Mouse (Mus musculus): ENCODE data around the gene Gnat3. TPM values are rescaled to one million over a fixed set of nuclear protein-coding genes. Genes with fewer than 3 reads are reported as not detected.

Gnat3 gene
- polyA plus RNA-seq (2012; rRNA removed): not detected in 2 replicates

DNA sequence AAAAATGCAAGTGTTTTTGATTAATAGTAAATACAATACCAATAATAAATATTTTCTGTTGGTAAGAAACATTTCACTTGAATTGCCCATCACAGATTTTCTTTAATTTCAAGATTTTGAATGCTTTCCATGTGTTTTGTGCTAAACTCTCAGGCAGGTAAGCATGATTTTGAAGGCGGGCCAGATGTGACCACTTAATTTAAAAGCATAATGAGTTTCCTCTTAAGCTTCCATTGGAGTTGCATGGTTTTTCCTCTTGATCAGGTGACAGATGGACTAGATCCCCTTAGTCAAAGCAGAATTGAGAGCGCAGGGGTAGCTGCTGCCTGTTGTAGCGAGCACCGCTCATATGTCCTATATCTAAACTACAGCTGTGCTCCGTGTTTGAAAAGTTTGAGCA lies at the start of gene Gnat3:
TSS of gene Gnat3 (plus strand) at position 301 of the 400 bp plus-strand sequence.

Other genes starting within 250 kb of the Gnat3 start
- 18.3 and 19.7 TPM in 2 replicates for gene Cd36, start 73.7 kb upstream of the Gnat3 start, polyA plus RNA-seq (2012; rRNA removed)